Mouse (Mus musculus): ENCODE results near the gene Bloc1s5.

Gene Bloc1s5

DNA sequence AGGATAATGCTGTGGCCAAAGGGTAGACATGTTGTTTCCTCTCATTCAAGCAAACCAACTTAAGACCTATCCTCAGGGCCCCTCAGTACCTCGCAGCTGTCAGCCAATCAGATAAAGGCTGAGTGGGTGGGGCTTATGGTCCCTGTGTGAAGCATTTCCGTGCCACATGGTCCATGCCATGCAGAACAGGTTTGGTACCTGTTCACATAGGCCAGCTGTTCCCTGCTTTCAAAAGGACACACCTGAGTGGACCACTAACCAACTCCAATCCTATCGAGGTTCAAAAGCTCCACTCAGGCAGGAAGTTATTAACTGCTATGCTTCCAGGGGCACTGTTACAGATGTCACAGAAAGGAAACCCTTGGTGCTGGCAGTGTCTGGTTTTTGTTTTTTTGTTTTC is 80.7 kb downstream of the Bloc1s5 start:
- DNase-seq, result no peak

DNA sequence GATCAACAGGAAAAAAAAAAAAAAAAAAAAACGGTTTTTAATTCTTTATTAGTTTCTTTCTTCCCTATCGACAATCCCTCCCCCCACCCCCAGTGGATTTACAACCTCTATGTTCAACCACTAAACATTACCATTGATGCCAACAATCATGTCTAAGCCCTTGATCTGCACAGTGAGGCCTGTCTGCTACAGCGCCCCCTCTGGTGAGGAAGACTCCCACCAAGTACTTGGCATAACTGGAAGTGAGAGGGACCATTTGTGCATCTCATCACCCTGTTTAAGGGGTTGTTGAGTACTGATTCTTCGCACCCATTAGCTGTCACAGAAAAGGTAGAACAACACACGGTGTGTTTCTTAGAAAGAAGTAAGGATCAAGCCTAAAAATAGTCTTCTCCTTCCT is 86.2 kb downstream of the Bloc1s5 start:
- no peak for DNase-seq

DNA sequence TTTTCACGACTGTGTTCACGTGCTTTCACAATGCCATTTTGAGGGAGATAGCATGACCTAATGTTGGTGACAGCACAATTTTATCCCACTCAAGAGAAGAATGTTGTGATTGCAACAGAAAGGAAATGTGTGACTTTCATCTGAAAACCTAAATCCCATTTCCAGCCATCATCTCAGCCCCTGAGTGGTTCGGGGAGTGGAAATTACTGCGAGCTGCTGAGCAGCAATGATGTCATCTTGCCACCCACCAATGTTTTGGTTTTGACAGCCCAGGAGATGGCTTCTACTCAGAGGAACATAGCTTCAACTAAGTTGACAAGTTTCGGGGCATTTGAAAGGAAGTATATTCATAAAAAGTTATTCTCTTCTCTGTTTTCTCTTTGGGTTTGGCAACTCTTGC is 87.2 kb downstream of the Bloc1s5 start:
- no peak for DNase-seq

DNA sequence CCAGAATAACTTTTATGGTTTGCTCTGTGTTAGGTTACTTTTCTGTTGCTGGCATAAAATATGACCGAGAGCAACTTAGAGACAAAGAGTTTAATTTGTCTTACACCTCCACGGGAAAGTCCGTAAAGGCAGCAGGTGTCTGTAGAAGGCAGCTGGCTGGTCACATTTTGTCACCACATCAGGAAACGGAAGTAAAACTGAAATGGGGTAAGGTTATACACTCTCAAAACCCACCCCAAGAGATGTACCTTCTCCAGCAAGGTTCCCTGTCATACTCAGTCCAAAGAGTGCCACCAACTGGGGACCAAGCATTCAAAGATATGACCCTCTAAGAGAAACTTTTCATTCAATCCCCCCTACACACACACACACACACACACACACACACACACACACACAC is 88.2 kb downstream of the Bloc1s5 start:
- DNase-seq, result no peak

DNA sequence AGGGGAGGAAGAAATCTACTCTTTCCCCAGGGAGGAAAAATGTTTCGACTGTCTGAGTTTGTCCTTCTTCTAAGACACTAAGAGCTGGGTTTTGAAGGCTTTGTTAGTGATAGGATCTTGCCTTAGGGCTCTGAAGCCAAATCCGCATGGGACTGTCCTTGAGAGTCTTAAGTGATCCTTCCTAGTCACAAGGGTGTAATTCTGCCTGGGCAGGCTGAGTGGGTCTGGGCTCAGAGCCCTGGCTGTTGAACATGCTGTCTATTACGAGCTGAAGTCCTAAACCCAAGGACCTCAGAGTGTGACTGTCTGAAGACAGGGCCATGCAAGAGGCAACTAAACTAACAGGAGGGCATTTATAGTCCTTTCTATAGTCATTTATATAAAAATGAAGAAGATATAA is 89.4 kb downstream of the Bloc1s5 start:
- no peak for DNase-seq

DNA sequence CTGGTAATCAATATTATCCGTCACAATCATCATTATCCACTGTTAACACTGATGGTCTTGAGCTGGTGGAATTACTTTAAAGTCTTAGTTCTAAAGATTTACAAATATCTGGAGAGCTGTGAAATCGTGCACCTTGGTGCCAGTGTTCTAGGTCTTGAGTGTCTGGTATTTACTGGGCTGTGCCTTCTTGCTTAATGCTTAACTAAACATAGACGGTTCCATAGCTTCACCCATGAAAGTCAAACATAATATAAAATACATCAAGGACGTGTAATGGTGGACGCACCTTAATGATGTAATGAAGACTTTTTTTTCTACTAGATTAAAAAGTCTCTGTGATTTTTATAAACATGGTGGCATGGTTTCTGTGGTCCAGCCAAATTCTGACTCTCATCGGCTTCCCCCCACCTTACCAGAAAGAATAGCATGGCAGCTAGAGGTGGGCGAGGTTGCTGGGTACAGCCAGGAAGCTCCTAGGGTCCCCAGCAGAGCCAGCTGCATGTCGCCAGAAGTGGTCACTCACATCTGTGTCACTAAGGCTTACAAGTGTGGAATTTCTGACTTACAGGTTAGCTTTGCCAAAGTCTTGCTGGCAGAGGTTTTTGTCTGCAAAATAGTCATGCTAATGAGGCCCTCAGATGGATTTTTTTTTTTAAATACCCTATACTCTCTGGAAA is 90.0 kb downstream of the Bloc1s5 start:
- no peak for DNase-seq

DNA sequence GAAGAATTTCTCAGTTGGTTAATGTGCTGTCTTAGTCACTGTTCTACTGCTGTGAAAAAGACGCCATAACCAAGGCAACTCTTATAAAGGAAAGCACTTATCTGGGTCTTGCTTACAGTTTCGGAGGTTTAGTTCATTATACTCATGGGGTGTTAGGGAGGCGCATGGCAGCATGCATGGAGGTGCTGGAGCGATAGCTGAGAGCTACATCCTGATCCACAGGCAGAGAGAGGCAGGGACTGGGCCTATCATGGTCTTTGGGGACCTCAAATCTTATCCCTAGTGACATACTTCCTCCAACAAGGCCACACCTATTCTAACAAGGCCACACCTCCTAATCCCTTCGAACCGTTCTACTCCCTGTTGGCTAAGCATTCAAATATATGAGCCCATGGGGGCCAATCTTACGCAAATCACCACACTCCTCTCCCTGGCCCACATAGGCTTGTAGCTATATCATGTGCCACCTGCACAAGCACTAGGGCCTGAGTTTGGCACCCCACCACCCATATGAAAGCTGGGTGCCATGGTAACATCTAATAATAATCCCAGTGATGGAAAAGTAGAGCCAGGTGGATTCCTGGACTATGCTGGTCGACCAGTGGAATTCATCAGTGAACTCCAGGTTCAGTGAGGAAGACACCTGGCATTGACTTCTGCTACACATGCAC is 91.3 kb downstream of the Bloc1s5 start:
- DNase-seq, result no peak
